Mouse (Mus musculus) cerebellum, adult 9-10 months (tissue): ENCODE data around the gene Prpsap2.
"Not testable (repeated sequence)": the region's sequence is repeated elsewhere in the genome, so short reads cannot be mapped to it uniquely, and the experiment has no call there.

Source experiments
- DNase-seq: peaks from one replicate; pipeline ENCODE4 v3.0.0; 2022

Gene Prpsap2

GRCm38 (mm10) chr11:61761584-61762407 is at the start of gene Prpsap2:
TSS of gene Prpsap2 (minus strand) at chr11:61762088.
- DNase-seq: peak; percentile 99

- DNase-seq: no peak
Measured at GRCm38 (mm10) chr11:61809793-61810192, 47.9 kb upstream of the Prpsap2 start.

GRCm38 (mm10) chr11:61808551-61809117 is 46.7 kb upstream of the Prpsap2 start:
- DNase-seq: no peak

GRCm38 (mm10) chr11:61793441-61793840 is 31.6 kb upstream of the Prpsap2 start:
- DNase-seq: no peak

GRCm38 (mm10) chr11:61788550-61788949 is 26.7 kb upstream of the Prpsap2 start:
- DNase-seq: no peak

GRCm38 (mm10) chr11:61782526-61782925 is 20.6 kb upstream of the Prpsap2 start:
- not testable (repeated sequence) for DNase-seq

GRCm38 (mm10) chr11:61774551-61775149 is 12.8 kb upstream of the Prpsap2 start:
- DNase-seq: no peak

GRCm38 (mm10) chr11:61760518-61760917 is 1.4 kb downstream of the Prpsap2 start:
- DNase-seq: peak; percentile 43

- no peak for DNase-seq
Measured at GRCm38 (mm10) chr11:61757151-61757550, 4.7 kb downstream of the Prpsap2 start.

GRCm38 (mm10) chr11:61751612-61752011 is 10.3 kb downstream of the Prpsap2 start:
- no peak for DNase-seq

GRCm38 (mm10) chr11:61747161-61747560 is 14.7 kb downstream of the Prpsap2 start:
- no peak for DNase-seq

GRCm38 (mm10) chr11:61745781-61746180 is 16.1 kb downstream of the Prpsap2 start:
- DNase-seq: no peak

- DNase-seq: no peak
Measured at GRCm38 (mm10) chr11:61744460-61744859, 17.4 kb downstream of the Prpsap2 start.

- no peak for DNase-seq
Measured at GRCm38 (mm10) chr11:61743768-61744167, 18.1 kb downstream of the Prpsap2 start.

- no peak for DNase-seq
Measured at GRCm38 (mm10) chr11:61740500-61740899, 21.4 kb downstream of the Prpsap2 start.

GRCm38 (mm10) chr11:61737290-61737689 is 24.6 kb downstream of the Prpsap2 start:
- no peak for DNase-seq

- no peak for DNase-seq
Measured at GRCm38 (mm10) chr11:61732672-61733071, 29.2 kb downstream of the Prpsap2 start.

- DNase-seq: no peak
Measured at GRCm38 (mm10) chr11:61728037-61728436, 33.9 kb downstream of the Prpsap2 start.

GRCm38 (mm10) chr11:61722077-61722476 is 39.8 kb downstream of the Prpsap2 start:
- DNase-seq: no peak

GRCm38 (mm10) chr11:61720636-61721035 is 41.3 kb downstream of the Prpsap2 start, which contains the start of gene Slc5a10:
TSS of gene Slc5a10 (minus strand) at chr11:61720826.
- no peak for DNase-seq

- DNase-seq: no peak
Measured at GRCm38 (mm10) chr11:61719826-61720225, 42.1 kb downstream of the Prpsap2 start.

- no peak for DNase-seq
Measured at GRCm38 (mm10) chr11:61719387-61719786, 42.5 kb downstream of the Prpsap2 start.

- no peak for DNase-seq
Measured at GRCm38 (mm10) chr11:61717990-61718389, 43.9 kb downstream of the Prpsap2 start.

GRCm38 (mm10) chr11:61715130-61715529 is 46.8 kb downstream of the Prpsap2 start:
- no peak for DNase-seq
